Mouse (Mus musculus) ES-CJ7 (cell line): ENCODE results near the gene Col6a5.

Experiments
- DNase-seq: peaks from one replicate; pipeline ENCODE4 v3.0.0; 2011; ENCODE audit warnings: low read depth, low spot score

Gene Col6a5

GRCm38 (mm10) chr9:105960533-105960932 lies at the start of gene Col6a5:
Gene Col6a5, minus strand, starts transcription at chr9:105960643.
- DNase-seq, result no peak

- DNase-seq, result no peak
Measured at GRCm38 (mm10) chr9:105997955-105998354, 37.5 kb upstream of the Col6a5 start.

GRCm38 (mm10) chr9:105992425-105992824 lies 32.0 kb upstream of the Col6a5 start:
- DNase-seq, result no peak

GRCm38 (mm10) chr9:105990099-105990498 lies 29.7 kb upstream of the Col6a5 start:
- DNase-seq, result no peak

GRCm38 (mm10) chr9:105989468-105989867 lies 29.0 kb upstream of the Col6a5 start:
- DNase-seq, result no peak

- DNase-seq, result peak; percentile 46
Measured at GRCm38 (mm10) chr9:105988096-105988495, 27.7 kb upstream of the Col6a5 start.

GRCm38 (mm10) chr9:105984931-105985519 lies 24.6 kb upstream of the Col6a5 start:
- DNase-seq, result no peak

GRCm38 (mm10) chr9:105978479-105978878 lies 18.0 kb upstream of the Col6a5 start:
- no peak for DNase-seq

- DNase-seq, result peak; percentile 28
Measured at GRCm38 (mm10) chr9:105976871-105977270, 16.4 kb upstream of the Col6a5 start.

- no peak for DNase-seq
Measured at GRCm38 (mm10) chr9:105976314-105976713, 15.9 kb upstream of the Col6a5 start.

- no peak for DNase-seq
Measured at GRCm38 (mm10) chr9:105973736-105974135, 13.3 kb upstream of the Col6a5 start.

GRCm38 (mm10) chr9:105972031-105972430 lies 11.6 kb upstream of the Col6a5 start:
- peak; percentile 38 for DNase-seq

GRCm38 (mm10) chr9:105971351-105971894 lies 11.0 kb upstream of the Col6a5 start:
- DNase-seq, result peak; percentile 66

GRCm38 (mm10) chr9:105970901-105971300 lies 10.5 kb upstream of the Col6a5 start:
- DNase-seq, result no peak

GRCm38 (mm10) chr9:105967976-105968375 lies 7.5 kb upstream of the Col6a5 start:
- DNase-seq, result peak; percentile 53

GRCm38 (mm10) chr9:105959116-105959515 lies 1.3 kb downstream of the Col6a5 start:
- DNase-seq, result no peak

GRCm38 (mm10) chr9:105949755-105950154 lies 10.7 kb downstream of the Col6a5 start:
- DNase-seq, result no peak

- no peak for DNase-seq
Measured at GRCm38 (mm10) chr9:105947577-105947976, 12.9 kb downstream of the Col6a5 start.

GRCm38 (mm10) chr9:105933816-105934215 lies 26.6 kb downstream of the Col6a5 start:
- DNase-seq, result no peak

- DNase-seq, result no peak
Measured at GRCm38 (mm10) chr9:105929287-105929686, 31.2 kb downstream of the Col6a5 start.

GRCm38 (mm10) chr9:105928406-105929071 lies 31.9 kb downstream of the Col6a5 start:
- DNase-seq, result no peak

GRCm38 (mm10) chr9:105923659-105924058 lies 36.8 kb downstream of the Col6a5 start:
- DNase-seq, result no peak

- peak; percentile 93 for DNase-seq
Measured at GRCm38 (mm10) chr9:105915186-105915585, 45.3 kb downstream of the Col6a5 start.
